Mouse (Mus musculus) MEL (cell line): Measurements from ENCODE around the gene Ablim1. TPM values are rescaled to one million over a fixed set of nuclear protein-coding genes. Genes with fewer than 3 reads are reported as not detected.

Experiments used
- DNase-seq: peaks from one replicate; pipeline ENCODE4 v3.0.0; 2011; ENCODE audit warnings: low read depth, low spot score
- H3K27ac ChIP-seq: 2 replicates; pipeline ENCODE4 v1.5.1; 2012; ENCODE audit warnings: low read depth, mild to moderate bottlenecking, control low read depth, low read length, moderate library complexity; ENCODE audit not compliant: control insufficient read depth
- H3K27me3 ChIP-seq, 2 experiments: fragments of 150-350 bp in 1 of 2; sonication (generic) in 1 of 2; 2 replicates each; pipeline ENCODE4 v1.6.1; 2012; ENCODE audit warnings: low read length in 2 of 2, mild to moderate bottlenecking in 2 of 2, improper control_type of control experiment in 1 of 2, moderate library complexity in 1 of 2; ENCODE audit not compliant: insufficient read depth in 2 of 2, control insufficient read depth in 1 of 2
- H3K36me3 ChIP-seq, 2 experiments: 2 replicates each; pipeline ENCODE4 v1.6.1; 2012 to 2014; ENCODE audit warnings: low read length in 2 of 2, improper control_type of control experiment in 1 of 2, inconsistent platforms in 1 of 2, mild to moderate bottlenecking in 1 of 2; ENCODE audit not compliant: insufficient read depth in 2 of 2, control insufficient read depth in 1 of 2
- H3K4me1 ChIP-seq, 2 experiments: fragments of 150-350 bp in 1 of 2; sonication (generic) in 1 of 2; 2 replicates each; pipeline ENCODE4 v1.6.1; 2012; ENCODE audit warnings: low read length in 2 of 2, improper control_type of control experiment in 1 of 2, mild to moderate bottlenecking in 1 of 2; ENCODE audit not compliant: insufficient read depth in 2 of 2, control insufficient read depth in 1 of 2
- H3K4me3 ChIP-seq, 2 experiments: fragments of 150-350 bp in 1 of 2; sonication (generic) in 1 of 2; 2 replicates each; pipeline ENCODE4 v1.5.1; 2012; ENCODE audit warnings: low read depth in 2 of 2, low read length in 2 of 2, mild to moderate bottlenecking in 2 of 2, moderate library complexity in 2 of 2, control low read depth in 1 of 2, improper control_type of control experiment in 1 of 2; ENCODE audit not compliant: control insufficient read depth in 1 of 2, insufficient read depth in 1 of 2
- H3K79me2 ChIP-seq: 2 replicates; pipeline ENCODE4 v1.6.1; 2012; ENCODE audit warnings: mild to moderate bottlenecking, low read length, moderate library complexity; ENCODE audit not compliant: control insufficient read depth, poor library complexity, insufficient read depth
- H3K9ac ChIP-seq: 2 replicates; pipeline ENCODE4 v1.6.1; 2012; ENCODE audit warnings: low read depth, mild to moderate bottlenecking, control low read depth, low read length, moderate library complexity; ENCODE audit not compliant: control insufficient read depth, poor library complexity, severe bottlenecking
- H3K9me3 ChIP-seq: fragments of 150-350 bp; sonication (generic); replicated peaks from 2 replicates; pipeline ENCODE4 v1.6.1; 2012; ENCODE audit warnings: mild to moderate bottlenecking, low read length, improper control_type of control experiment, moderate library complexity; ENCODE audit not compliant: insufficient read depth
- BHLHE40 ChIP-seq: IDR thresholded peaks from 2 replicates; pipeline ENCODE4 v1.6.1; 2012; ENCODE audit warnings: low read depth, mild to moderate bottlenecking, inconsistent platforms, low read length, improper control_type of control experiment, borderline replicate concordance
- CHD1 ChIP-seq: IDR thresholded peaks from 2 replicates; pipeline ENCODE4 v1.6.1; 2012; ENCODE audit warnings: low read depth, mild to moderate bottlenecking, inconsistent platforms, low read length, improper control_type of control experiment
- CHD2 ChIP-seq: IDR thresholded peaks from 2 replicates; pipeline ENCODE4 v1.6.1; 2011; ENCODE audit warnings: low read length, improper control_type of control experiment
- CTCF ChIP-seq, 3 experiments: IDR thresholded peaks in 2 of 3; conservative IDR thresholded peaks in 1 of 3; 2 replicates each; pipeline ENCODE4 v1.5.1; 2011 to 2012; ENCODE audit warnings: low read length in 3 of 3, low read depth in 2 of 3, mild to moderate bottlenecking in 2 of 3, improper control_type of control experiment in 1 of 3, inconsistent platforms in 1 of 3, mixed read lengths in 1 of 3, moderate library complexity in 1 of 3; ENCODE audit not compliant: control insufficient read depth in 1 of 3, insufficient read depth in 1 of 3, poor library complexity in 1 of 3, severe bottlenecking in 1 of 3
- E2F4 ChIP-seq: IDR thresholded peaks from 2 replicates; pipeline ENCODE4 v1.6.1; 2011; ENCODE audit warnings: low read depth, low read length, improper control_type of control experiment, borderline replicate concordance
- GATA1 ChIP-seq: IDR thresholded peaks from 2 replicates; pipeline ENCODE4 v1.6.1; 2011; ENCODE audit warnings: low read depth, low read length, improper control_type of control experiment
- JUND ChIP-seq: IDR thresholded peaks from 2 replicates; pipeline ENCODE4 v1.6.1; 2011; ENCODE audit warnings: low read depth, mild to moderate bottlenecking, improper control_type of control experiment, low read length
- MAX ChIP-seq: IDR thresholded peaks from 2 replicates; pipeline ENCODE4 v1.6.1; 2011; ENCODE audit warnings: low read length, improper control_type of control experiment
- MAZ ChIP-seq: IDR thresholded peaks from 2 replicates; pipeline ENCODE4 v1.6.1; 2012; ENCODE audit warnings: low read depth, mild to moderate bottlenecking, inconsistent platforms, low read length, improper control_type of control experiment
- MEF2A ChIP-seq: IDR thresholded peaks from 2 replicates; pipeline ENCODE4 v1.6.1; 2014; ENCODE audit warnings: low read depth, mild to moderate bottlenecking, inconsistent platforms, low read length, improper control_type of control experiment; ENCODE audit not compliant: poor library complexity, insufficient replicate concordance, severe bottlenecking; ENCODE audit errors: extremely low read depth
- MXI1 ChIP-seq: IDR thresholded peaks from 2 replicates; pipeline ENCODE4 v1.6.1; 2011; ENCODE audit warnings: mild to moderate bottlenecking, low read depth, low read length, improper control_type of control experiment
- NRF1 ChIP-seq: IDR thresholded peaks from 2 replicates; pipeline ENCODE4 v1.6.1; 2014; ENCODE audit warnings: low read depth, mild to moderate bottlenecking, inconsistent platforms, low read length, improper control_type of control experiment, moderate library complexity; ENCODE audit not compliant: poor library complexity, insufficient read depth, severe bottlenecking
- POLR2A ChIP-seq, 2 experiments: IDR thresholded peaks; 2 replicates each; pipeline ENCODE4 v1.6.1; 2011 to 2012; ENCODE audit warnings: low read length in 2 of 2, mild to moderate bottlenecking in 2 of 2, control low read depth in 1 of 2, improper control_type of control experiment in 1 of 2, low read depth in 1 of 2, moderate library complexity in 1 of 2; ENCODE audit not compliant: control insufficient read depth in 1 of 2, insufficient read depth in 1 of 2, poor library complexity in 1 of 2
- RAD21 ChIP-seq: IDR thresholded peaks from 2 replicates; pipeline ENCODE4 v1.6.1; 2011; ENCODE audit warnings: mild to moderate bottlenecking, low read depth, low read length, improper control_type of control experiment
- SIN3A ChIP-seq: IDR thresholded peaks from 2 replicates; pipeline ENCODE4 v1.6.1; 2012; ENCODE audit warnings: low read length, improper control_type of control experiment, inconsistent platforms
- TAL1 ChIP-seq: IDR thresholded peaks from 2 replicates; pipeline ENCODE4 v1.6.1; 2012; ENCODE audit warnings: mild to moderate bottlenecking, inconsistent platforms, low read length, moderate library complexity, mixed read lengths
- TCF12 ChIP-seq: IDR thresholded peaks from 2 replicates; pipeline ENCODE4 v1.6.1; 2014; ENCODE audit warnings: low read depth, mild to moderate bottlenecking, inconsistent platforms, low read length, improper control_type of control experiment, moderate library complexity
- USF1 ChIP-seq: IDR thresholded peaks from 2 replicates; pipeline ENCODE4 v1.6.1; 2014; ENCODE audit warnings: low read depth, mild to moderate bottlenecking, inconsistent platforms, low read length, improper control_type of control experiment, moderate library complexity
- USF2 ChIP-seq, 2 experiments: IDR thresholded peaks; 2 replicates each; pipeline ENCODE4 v1.6.1; 2011 to 2012; ENCODE audit warnings: improper control_type of control experiment in 2 of 2, low read length in 2 of 2, borderline replicate concordance in 1 of 2, inconsistent platforms in 1 of 2, low read depth in 1 of 2, mild to moderate bottlenecking in 1 of 2; ENCODE audit not compliant: insufficient read depth in 1 of 2
- ZC3H11A ChIP-seq: IDR thresholded peaks from 2 replicates; pipeline ENCODE4 v1.6.1; 2012; ENCODE audit warnings: low read depth, mild to moderate bottlenecking, inconsistent platforms, low read length, improper control_type of control experiment
- ZKSCAN1 ChIP-seq: IDR thresholded peaks from 2 replicates; pipeline ENCODE4 v1.6.1; 2012; ENCODE audit warnings: low read depth, mild to moderate bottlenecking, inconsistent platforms, low read length, improper control_type of control experiment, moderate library complexity
- polyA plus RNA-seq, 2 experiments: library from polyadenylated mRNA; stranded (reverse) in 1 of 2; unstranded in 1 of 2; fragments of >175 nt in 1 of 2; fragments of >200 nt in 1 of 2; gene quantifications; 2 replicates each; pipeline versions ENCODE4 v1.2.1 to v1.2.4; 2012; ENCODE audit warnings: low replicate concordance in 2 of 2, low read depth in 1 of 2; ENCODE audit not compliant: insufficient read length in 2 of 2, insufficient read depth in 1 of 2, missing spikeins in 1 of 2
- total RNA-seq: library from RNA; depleted of rRNA; stranded (reverse); fragments of 300-350 nt; gene quantifications from 2 replicates; pipeline ENCODE4 v1.2.3, GENCODE M21; 2012

The Ablim1 gene
- total and polyA plus RNA-seq, 3 experiments: not detected

DNA sequence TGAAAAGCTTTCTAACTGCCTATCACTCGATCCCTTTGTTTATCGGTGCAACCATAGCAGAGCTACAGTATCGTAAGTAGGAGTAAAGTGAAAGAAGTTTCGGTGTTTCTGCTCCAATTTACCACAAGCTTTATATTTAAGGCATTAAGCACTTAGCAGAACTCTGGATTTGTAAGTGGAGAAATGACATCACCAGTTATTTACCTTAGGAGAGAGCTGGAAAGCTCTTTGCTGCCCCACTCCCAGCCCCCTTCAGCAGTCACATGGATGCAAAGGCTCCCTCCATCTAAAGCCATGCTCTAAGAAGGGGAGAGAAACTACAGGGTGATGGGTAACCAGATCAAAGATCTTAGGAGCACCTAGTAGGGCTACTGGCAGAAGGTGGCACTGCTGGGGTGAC is 241.3 kb downstream of the Ablim1 start:
- Histone ChIP-seq H3K27me3 (peaks cover 0 to 2% of the 10 kb centered on the region in 2 experiments; a peak in 2 of 4 replicates), H3K79me2 (no peaks in the 10 kb centered on the region), H3K4me3 (no peak overlapping the region), H3K9ac (no peak overlapping the region), H3K9me3 (no peaks in the 10 kb centered on the region), H3K36me3 (no peaks in the 10 kb centered on the region), H3K4me1 (no peaks in the 10 kb centered on the region), H3K27ac (no peak overlapping the region)
- no peak for DNase-seq
- TF ChIP-seq TCF12 (no peak), MEF2A (no peak), GATA1 (no peak), E2F4 (no peak), CHD2 (no peak), CHD1 (no peak), ZKSCAN1 (no peak), USF1 (no peak), NRF1 (no peak), MAX (no peak), MAZ (no peak), ZC3H11A (no peak), SIN3A (no peak), USF2 (IDR thresholded peaks at IDR 0.05; ENCODE audit: borderline replicate concordance in 1 of 2, insufficient read depth in 1 of 2, low read depth in 1 of 2, low read length in 2 of 2) (no peak), MXI1 (no peak), BHLHE40 (no peak), POLR2A (IDR thresholded peaks at IDR 0.05; ENCODE audit: control insufficient read depth in 1 of 2, insufficient read depth in 1 of 2, low read depth in 1 of 2, low read length in 2 of 2, poor library complexity in 1 of 2) (no peak)

DNA sequence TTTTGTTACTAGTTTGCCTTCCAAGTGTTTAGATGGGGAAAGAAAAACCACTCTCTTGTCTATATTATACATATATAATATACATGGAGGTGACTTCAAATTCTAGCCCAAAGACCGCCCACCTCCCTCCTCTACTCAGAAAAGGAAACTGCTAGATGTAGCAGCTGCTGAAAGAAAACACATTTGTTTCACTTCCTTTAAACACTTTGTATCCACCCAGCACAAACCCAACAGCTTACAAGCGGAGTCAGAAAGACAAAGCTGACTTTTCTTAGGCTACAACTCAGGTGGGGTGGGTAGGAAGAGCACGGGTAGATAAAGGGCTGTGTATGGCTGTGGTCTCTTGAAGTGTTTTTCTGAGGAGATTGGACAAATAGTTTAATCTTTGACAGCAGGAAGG is 242.0 kb downstream of the Ablim1 start:
- no peaks in the 10 kb centered on the region for H3K36me3 ChIP-seq
- H3K4me1 ChIP-seq: no peaks in the 10 kb centered on the region
- no peak for DNase-seq
- no peaks in the 10 kb centered on the region for H3K79me2 ChIP-seq
- TF ChIP-seq TAL1 (no peak), CTCF (IDR thresholded peaks at IDR 0.05 in 2 of 3, conservative IDR thresholded peaks at IDR 0.05 in 1 of 3; ENCODE audit: control insufficient read depth in 1 of 3, insufficient read depth in 1 of 3, low read depth in 2 of 3, low read length in 3 of 3, poor library complexity in 1 of 3, severe bottlenecking in 1 of 3) (no peak), JUND (no peak), RAD21 (no peak)
- H3K27ac ChIP-seq: no peak overlapping the region
- H3K9me3 ChIP-seq: no peaks in the 10 kb centered on the region
- no peak overlapping the region for H3K4me3 ChIP-seq
- no peak overlapping the region for H3K9ac ChIP-seq
- peaks cover 0 to 2% of the 10 kb centered on the region in 2 experiments; a peak in 1 of 4 replicates for H3K27me3 ChIP-seq
